Mouse (Mus musculus): Measurements from ENCODE around the gene Arl4d.
A peak's percentile ranks its signal among the peaks of the same experiment; 100 is the strongest.
"Not testable (repeated sequence)": the region's sequence is repeated elsewhere in the genome, so short reads cannot be mapped to it uniquely, and the experiment has no call there.

Gene Arl4d

GRCm38 (mm10) chr11:101645411-101646282, 19.7 kb upstream of the Arl4d start:
- DNase-seq (ENCODE audit: low spot score), result peak; percentile 63

DNA sequence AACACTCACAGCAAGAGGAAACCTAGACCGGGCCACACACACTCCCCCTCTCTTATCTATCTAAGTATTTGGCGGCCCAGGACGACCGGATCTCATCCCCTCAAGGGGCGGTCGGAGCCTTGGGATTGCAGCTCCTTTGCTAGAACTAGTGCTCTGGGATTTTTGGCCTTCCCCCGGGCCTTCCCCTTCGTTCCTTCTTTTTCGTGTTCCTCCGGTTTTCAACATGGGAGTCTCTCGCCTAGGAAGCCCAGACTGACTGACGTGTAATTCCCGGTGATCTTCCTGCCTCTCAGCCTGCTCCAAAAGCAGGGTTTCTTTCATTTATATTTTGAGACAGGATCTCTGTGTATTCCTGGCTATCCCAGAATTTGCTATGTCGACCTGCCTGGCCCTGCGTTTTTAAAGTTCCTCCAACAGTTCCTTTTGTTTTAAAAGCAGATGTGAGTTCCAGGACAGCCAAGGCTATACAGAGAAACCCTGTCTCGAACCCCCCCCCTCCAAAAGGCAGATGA, 19.0 kb upstream of the Arl4d start:
- DNase-seq (ENCODE audit: low spot score), result not testable (repeated sequence)

GRCm38 (mm10) chr11:101647093-101647492, 18.2 kb upstream of the Arl4d start:
- not testable (repeated sequence) for DNase-seq (ENCODE audit: low spot score)

DNA sequence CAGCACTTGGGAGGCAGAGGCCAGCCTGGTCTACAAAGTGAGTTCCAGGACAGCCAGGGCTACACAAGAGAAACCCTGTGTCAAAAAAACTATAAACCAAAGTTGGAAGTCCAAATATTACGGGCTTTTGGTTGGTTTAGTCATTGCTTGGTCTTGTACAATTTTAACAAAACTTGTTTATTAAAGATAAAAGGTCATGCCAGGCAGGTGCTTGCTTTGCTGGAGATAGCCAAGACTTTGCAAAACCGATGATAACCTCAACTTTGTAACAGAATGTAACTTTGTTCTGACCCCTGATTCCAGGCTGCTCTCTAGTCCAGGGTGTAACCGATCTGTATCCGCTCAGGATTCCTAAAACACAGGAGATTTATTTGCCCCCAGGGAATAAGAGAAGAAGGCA, 9.0 kb upstream of the Arl4d start:
- no peak for DNase-seq (ENCODE audit: low spot score)

DNA sequence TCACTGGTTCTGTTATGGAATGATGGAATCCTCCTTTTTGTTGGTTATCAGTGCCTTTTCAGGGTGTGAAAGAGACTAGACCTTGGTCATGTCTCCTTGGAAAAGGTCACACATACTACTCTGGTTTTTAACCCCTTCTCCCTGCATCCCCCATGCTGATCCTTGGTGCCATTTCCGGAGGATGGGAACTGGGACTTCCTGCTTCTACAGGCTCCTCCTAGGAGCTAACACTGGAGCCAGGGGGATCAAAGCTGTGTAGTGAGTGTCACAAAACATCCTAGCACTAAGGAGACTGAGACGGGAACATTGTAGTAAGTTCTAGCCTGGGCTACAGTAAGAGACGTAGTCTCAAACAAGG, 7.8 kb upstream of the Arl4d start:
- no peak for DNase-seq (ENCODE audit: low spot score)

DNA sequence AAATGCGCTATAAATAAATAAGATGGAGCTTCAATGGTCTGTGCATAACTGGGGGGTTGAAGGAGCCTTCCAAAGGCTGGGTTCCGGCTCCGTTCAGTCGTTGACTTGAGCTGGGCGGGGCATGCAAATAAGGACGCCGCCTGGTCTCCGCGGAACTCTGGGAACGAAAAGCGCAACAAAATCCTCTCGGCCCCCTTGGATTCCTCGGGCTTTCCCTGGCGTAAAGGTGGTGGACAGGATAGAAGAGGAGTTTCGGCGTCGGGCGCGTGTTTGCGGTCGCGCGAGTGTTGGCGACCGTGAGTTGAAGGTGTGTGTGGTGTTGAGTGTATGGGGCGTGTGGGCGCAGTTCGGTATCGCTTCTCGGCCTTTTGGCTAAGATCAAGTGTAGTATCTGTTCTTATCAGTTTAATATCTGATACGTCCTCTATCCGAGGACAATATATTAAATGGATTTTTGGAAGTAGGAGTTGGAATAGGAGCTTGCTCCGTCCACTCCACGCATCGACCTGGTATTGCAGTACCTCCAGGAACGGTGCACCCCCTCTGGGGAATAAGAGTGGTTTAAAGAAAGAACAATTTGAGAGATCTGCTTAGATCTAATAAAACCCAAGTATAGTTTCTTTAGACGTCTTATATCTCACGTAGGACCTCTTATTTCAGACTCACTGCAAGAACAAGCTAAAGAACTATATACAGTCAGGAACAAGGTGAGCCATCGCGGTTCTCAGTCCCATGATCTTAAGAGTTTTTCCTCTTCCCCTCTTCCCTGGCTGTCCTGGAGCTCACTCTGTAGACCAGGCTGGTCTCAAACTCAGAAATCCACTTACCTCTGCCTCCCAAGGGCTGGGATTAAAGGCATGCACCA, 7.2 kb upstream of the Arl4d start:
- peak; percentile 79 for DNase-seq (ENCODE audit: low spot score)

DNA sequence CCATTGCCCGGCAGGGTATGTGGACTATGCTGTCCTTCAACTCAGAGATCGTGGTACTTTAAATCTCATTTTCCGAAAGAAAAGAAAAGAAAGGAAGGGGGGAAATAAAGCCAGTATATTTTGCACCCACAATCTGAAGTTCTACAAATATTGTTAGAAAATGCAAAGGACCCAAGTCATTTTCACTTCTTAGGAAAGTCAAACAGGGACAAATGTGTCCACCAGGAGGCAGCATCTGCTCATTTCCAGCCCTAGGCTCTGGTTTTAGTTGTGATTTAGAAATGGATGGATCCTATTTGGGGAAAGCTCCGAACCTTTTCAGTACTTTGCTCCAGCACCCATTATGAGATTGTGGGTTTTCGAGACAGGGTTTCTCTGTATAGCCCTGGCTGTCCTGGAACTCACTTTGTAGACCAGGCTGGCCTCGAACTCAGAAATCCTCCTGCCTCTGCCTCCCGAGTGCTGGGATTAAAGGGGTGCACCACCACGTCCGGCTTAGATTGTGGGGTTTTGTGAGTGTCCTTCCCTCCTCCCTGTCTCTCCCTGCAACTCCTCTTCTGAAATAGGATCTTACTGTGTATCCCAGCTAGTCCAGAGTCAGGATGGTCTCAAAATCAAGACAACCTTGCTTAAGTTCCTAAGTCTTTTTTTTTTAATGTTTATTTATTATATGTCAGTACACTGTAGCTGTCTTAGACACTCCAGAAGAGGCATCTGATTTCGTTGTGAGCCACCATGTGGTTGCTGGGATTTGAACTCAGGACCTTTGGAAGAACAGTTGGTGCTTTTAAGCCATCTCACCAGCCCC, 6.4 kb upstream of the Arl4d start:
- peak; percentile 68 for DNase-seq (ENCODE audit: low spot score)

- no peak for DNase-seq (ENCODE audit: low spot score)
Measured at GRCm38 (mm10) chr11:101661191-101661590, 4.2 kb upstream of the Arl4d start.

- no peak for DNase-seq (ENCODE audit: low spot score)
Measured at GRCm38 (mm10) chr11:101661786-101662185, 3.6 kb upstream of the Arl4d start.

DNA sequence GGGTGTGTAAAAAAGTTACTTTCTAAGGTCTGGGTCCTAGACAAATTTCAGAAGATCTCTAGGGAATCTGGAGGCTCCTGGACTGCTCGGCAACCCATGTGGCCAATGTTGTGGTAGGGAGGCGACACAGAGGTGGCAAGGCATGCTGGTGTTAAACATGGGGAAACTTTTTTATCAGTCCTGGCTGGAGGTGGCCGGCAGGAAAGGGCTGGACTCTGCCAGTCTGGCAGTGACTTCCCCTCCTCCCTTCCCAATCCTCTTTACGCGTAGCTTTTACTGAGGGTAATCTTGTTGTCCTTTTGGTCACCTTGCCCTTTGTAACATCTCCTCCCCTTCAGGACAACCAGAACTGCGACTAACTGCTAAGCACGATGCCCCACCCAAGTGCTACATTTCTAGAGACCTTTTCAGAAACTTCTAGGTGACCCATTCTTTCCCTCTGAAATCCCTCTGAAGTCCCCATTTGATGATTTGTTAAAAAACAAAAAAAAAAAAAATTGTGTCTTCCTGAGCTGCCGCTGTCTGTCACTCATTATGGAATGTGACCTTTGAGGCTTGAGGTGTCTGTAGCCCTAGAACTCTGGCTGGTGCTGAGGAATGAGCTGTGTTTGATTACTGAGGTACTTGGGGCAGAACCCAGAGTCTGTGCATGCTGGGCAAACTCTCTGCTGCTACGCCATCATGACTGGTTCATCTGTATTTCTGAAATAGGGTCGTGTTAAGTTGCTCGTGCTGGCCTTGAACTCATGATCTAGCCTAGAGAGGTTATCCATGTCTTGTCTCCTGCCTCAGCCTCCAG, 1.9 kb upstream of the Arl4d start:
- no peak for DNase-seq (ENCODE audit: low spot score)

- DNase-seq (ENCODE audit: low spot score), result no peak
Measured at GRCm38 (mm10) chr11:101665636-101665992, 273 bp downstream of the Arl4d start.

- no peak for DNase-seq (ENCODE audit: low spot score)
Measured at GRCm38 (mm10) chr11:101666626-101667345, 1.4 kb downstream of the Arl4d start.

- no peak for DNase-seq (ENCODE audit: low spot score)
Measured at GRCm38 (mm10) chr11:101667871-101668532, 2.7 kb downstream of the Arl4d start.

DNA sequence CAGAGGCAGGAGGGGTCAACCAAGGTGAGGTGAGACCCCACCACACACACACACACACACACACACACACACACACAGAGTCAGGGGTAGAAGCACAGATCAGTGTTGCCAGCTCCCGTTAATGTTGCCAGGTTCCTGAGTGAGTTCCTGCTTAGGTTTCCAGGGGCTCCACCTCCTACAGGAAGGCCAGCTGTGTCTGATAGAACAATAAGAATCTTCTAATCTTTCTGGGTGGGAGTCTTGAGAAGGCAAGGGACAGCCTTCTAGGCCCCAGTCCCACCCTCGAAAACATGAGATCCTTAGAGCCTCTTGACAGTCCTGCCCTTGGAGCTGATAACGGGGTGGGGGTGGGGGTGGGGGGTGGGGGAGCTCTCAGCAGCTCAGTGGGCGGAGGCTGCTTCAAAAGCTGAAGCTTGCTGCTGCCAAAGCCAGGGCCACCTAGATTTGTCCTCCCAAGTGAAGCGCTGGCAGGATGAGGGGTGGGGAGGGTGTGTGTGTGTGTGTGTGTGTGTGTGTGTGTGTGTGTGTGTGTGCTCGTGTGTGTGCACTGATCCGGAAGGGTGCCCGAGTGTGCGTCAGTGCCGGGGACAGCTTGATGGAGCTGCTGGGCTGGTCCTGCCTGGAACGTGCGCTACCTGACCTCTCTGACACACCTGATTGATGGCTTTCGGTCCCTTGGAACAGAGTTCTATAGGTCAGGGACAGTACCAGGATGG, 3.4 kb downstream of the Arl4d start:
- no peak for DNase-seq (ENCODE audit: low spot score)

DNA sequence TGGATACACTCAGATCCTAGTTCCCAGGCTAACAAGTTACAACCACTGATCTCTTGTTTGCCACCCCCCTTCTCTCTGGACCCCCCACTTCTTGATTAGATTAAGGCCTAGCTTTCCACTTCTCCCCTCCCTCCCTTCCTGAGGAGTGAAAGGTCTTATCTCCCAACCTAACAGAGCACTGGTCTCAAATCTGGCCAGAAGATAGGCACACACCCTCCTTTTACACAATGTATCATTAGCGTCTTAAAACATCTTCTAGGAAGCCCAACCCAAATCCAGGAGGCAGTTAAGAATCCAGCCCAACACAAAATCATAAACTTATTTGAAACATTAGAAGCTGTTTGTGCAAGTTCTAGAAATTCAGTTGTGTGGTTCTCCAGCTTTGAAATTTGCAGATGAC, 5.0 kb downstream of the Arl4d start:
- DNase-seq (ENCODE audit: low spot score), result no peak

DNA sequence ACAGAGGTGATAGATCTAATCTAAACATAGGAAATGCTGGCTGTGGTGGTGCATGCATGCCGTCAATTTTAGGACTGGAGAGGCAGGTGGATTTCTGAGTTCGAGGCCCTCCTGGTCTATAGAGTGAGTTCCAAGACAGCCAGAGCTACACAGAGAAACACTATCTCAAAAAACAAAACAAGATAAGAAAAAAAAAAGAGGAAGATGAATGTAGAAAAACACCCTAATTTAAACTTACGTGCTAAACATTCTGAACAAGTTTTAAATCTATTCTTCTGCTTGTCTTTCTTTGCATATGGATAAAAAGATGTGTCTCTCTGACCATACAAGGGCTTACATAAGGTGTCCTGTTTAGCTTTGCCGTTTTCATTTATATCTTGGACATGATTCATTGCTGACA, 5.9 kb downstream of the Arl4d start:
- no peak for DNase-seq (ENCODE audit: low spot score)

GRCm38 (mm10) chr11:101673010-101673642, 7.8 kb downstream of the Arl4d start:
- DNase-seq (ENCODE audit: low spot score), result no peak

- DNase-seq (ENCODE audit: low spot score), result no peak
Measured at GRCm38 (mm10) chr11:101674106-101674505, 8.8 kb downstream of the Arl4d start.

GRCm38 (mm10) chr11:101675349-101675748, 10.0 kb downstream of the Arl4d start:
- no peak for DNase-seq (ENCODE audit: low spot score)

Measured in T-cell, adult 2 months (primary cell).